Mouse (Mus musculus) erythroblast, embryonic 14.5 days (primary cell): ENCODE data around the gene Chrnb2.

ENCODE experiments used
- GATA1 ChIP-seq: IDR thresholded peaks from 2 replicates; pipeline ENCODE4 v1.6.1; 2012; ENCODE audit warnings: low read length, inconsistent platforms, mixed read lengths
- TAL1 ChIP-seq: IDR thresholded peaks from 3 replicates; pipeline ENCODE4 v1.6.1; 2012; ENCODE audit warnings: low read length, inconsistent platforms, mixed read lengths

GRCm38 (mm10) chr3:89796358-89796757 lies 31.9 kb upstream of the Chrnb2 start:
- TF ChIP-seq GATA1 (no peak), TAL1 (no peak)
